Mouse (Mus musculus): ENCODE measurements around the gene B9d2. TPM values are rescaled to one million over a fixed set of nuclear protein-coding genes. Genes with fewer than 3 reads are reported as not detected.
A peak's percentile ranks its signal among the peaks of the same experiment; 100 is the strongest.

The B9d2 gene
- polyA plus RNA-seq (2015; fragmentation: Nextera tagmentation; extraction: Ambion mirVana) = 25.9 and 26.4 TPM in 2 replicates

GRCm38 (mm10) chr7:25680514-25681258, at the start of gene B9d2:
TSS of gene B9d2 (plus strand) at chr7:25680780.
- peak within 1 kb of the TSS; percentile 64 for H3K4me3 ChIP-seq
- H3K4me2 ChIP-seq = peak within 1 kb of the TSS; percentile 71
- no peaks in the 10 kb centered on the region for H3K9me3 ChIP-seq
- peaks cover 29% of the 10 kb centered on the region for H3K27me3 ChIP-seq
- 0 out of 2 replicates have a peak, but pooled peaks cover 3% of the 10 kb centered on the region for H3K36me3 ChIP-seq
- WGBS = under 1% methylated on average over 46 of the region's 46 CpGs
- ATAC-seq (ENCODE audit: insufficient number of reproducible peaks, insufficient read depth, low FRiP score, low TSS enrichment, low read depth) = peak; percentile 91
- H3K27ac ChIP-seq = peak within 1 kb of the TSS; percentile 93
- peak within 1 kb of the TSS; percentile 73 for H3K9ac ChIP-seq
- H3K4me1 ChIP-seq = peaks cover 27% of the 10 kb centered on the region

DNA sequence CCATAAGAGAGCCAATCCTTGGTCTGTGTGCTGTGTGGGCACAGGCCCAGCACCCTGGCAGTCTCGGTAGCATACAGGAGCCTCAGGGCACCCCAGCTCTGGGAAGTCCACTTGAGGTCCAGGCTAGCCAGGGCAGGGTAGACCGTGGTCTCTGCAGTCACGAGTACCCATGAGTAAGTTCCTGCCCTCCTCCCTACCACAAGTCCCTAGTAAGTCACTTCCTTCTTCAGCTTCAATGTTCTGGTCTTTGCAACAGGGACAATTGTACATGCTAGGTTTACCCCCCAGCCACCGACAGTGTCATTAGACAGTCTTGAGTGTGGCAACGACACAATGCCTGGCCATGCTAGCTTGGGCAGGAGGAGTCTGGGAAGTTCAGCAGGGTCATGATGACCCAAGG, 47.9 kb upstream of the B9d2 start:
- ATAC-seq (ENCODE audit: insufficient number of reproducible peaks, insufficient read depth, low FRiP score, low TSS enrichment, low read depth) = no peak
- no peak overlapping the region for H3K27ac ChIP-seq
- no peaks in the 10 kb centered on the region for H3K9me3 ChIP-seq
- 92% methylated on average over 5 of the region's 5 CpGs for WGBS
- H3K4me2 ChIP-seq = no peak overlapping the region
- no peaks in the 10 kb centered on the region for H3K27me3 ChIP-seq
- H3K9ac ChIP-seq = no peak overlapping the region
- H3K36me3 ChIP-seq = peaks cover 81% of the 10 kb centered on the region
- peaks cover 8% of the 10 kb centered on the region for H3K4me1 ChIP-seq
- no peak overlapping the region for H3K4me3 ChIP-seq

GRCm38 (mm10) chr7:25636373-25636772, 44.2 kb upstream of the B9d2 start:
- no peaks in the 10 kb centered on the region for H3K4me1 ChIP-seq
- H3K9me3 ChIP-seq = no peaks in the 10 kb centered on the region
- H3K36me3 ChIP-seq = peaks cover 84% of the 10 kb centered on the region
- ATAC-seq (ENCODE audit: insufficient number of reproducible peaks, insufficient read depth, low FRiP score, low TSS enrichment, low read depth) = no peak
- WGBS = 68% methylated on average over 3 of the region's 3 CpGs
- H3K4me2 ChIP-seq = no peak overlapping the region
- H3K9ac ChIP-seq = no peak overlapping the region
- no peaks in the 10 kb centered on the region for H3K27me3 ChIP-seq
- no peak overlapping the region for H3K27ac ChIP-seq
- no peak overlapping the region for H3K4me3 ChIP-seq

GRCm38 (mm10) chr7:25637099-25637498, 43.5 kb upstream of the B9d2 start:
- peaks cover 81% of the 10 kb centered on the region for H3K36me3 ChIP-seq
- WGBS = 84% methylated on average over 5 of the region's 5 CpGs
- H3K27ac ChIP-seq = no peak overlapping the region
- H3K4me2 ChIP-seq = no peak overlapping the region
- no peaks in the 10 kb centered on the region for H3K27me3 ChIP-seq
- no peak overlapping the region for H3K9ac ChIP-seq
- H3K9me3 ChIP-seq = no peaks in the 10 kb centered on the region
- no peaks in the 10 kb centered on the region for H3K4me1 ChIP-seq
- H3K4me3 ChIP-seq = no peak overlapping the region
- ATAC-seq (ENCODE audit: insufficient number of reproducible peaks, insufficient read depth, low FRiP score, low TSS enrichment, low read depth) = no peak

DNA sequence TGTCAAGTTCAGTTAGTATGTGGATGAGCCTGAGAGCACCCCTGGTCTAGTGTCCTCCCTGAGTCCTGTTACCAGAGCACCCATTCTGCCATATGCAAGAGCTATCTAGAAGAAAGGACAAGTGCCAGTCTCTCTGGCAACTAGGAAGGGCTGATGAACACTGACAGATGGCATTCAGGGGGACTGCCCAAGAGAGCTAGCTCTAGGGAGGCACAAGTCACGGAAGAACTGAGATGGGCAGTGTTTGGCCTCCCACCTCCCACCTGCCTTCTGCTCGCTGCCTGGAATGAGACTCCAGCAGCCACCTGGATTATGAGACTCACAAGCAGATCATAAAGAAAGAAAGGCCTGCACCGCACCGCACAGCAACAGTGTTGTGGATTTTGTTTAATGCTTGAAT, 40.8 kb upstream of the B9d2 start:
- Histone ChIP-seq H3K9ac (no peak overlapping the region), H3K4me2 (no peak overlapping the region), H3K36me3 (peaks cover 58% of the 10 kb centered on the region), H3K27me3 (no peaks in the 10 kb centered on the region), H3K4me1 (no peaks in the 10 kb centered on the region), H3K9me3 (no peaks in the 10 kb centered on the region), H3K4me3 (no peak overlapping the region), H3K27ac (no peak overlapping the region)
- no peak for ATAC-seq (ENCODE audit: insufficient number of reproducible peaks, insufficient read depth, low FRiP score, low TSS enrichment, low read depth)
- 84% methylated on average over 4 of the region's 4 CpGs for WGBS

DNA sequence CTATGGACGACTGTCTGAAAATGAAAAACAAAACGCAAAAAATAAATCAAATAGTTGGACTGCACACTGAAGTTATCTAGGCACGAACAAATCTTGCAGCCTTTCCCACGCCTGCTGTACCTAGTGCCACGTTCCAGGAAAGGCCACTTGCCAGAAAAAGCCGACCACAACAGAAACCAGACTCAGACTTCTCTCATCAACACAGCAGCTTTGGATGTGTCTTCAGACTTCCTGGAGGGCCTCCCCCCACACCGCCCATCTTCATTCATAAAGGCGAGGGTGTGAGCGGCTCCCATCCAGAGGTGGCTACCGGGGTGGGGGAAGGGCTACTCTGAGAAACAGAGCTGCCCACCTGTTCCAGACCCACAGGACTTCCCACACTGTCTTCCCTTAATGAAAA, 36.4 kb upstream of the B9d2 start:
- H3K9me3 ChIP-seq = no peaks in the 10 kb centered on the region
- no peaks in the 10 kb centered on the region for H3K4me1 ChIP-seq
- no peak overlapping the region for H3K4me3 ChIP-seq
- no peaks in the 10 kb centered on the region for H3K27me3 ChIP-seq
- H3K36me3 ChIP-seq = peaks cover 26% of the 10 kb centered on the region
- no peak overlapping the region for H3K9ac ChIP-seq
- WGBS = 80% methylated on average over 10 of the region's 10 CpGs
- no peak overlapping the region for H3K4me2 ChIP-seq
- no peak overlapping the region for H3K27ac ChIP-seq
- no peak for ATAC-seq (ENCODE audit: insufficient number of reproducible peaks, insufficient read depth, low FRiP score, low TSS enrichment, low read depth)

- H3K4me2 ChIP-seq = no peak overlapping the region
- no peak overlapping the region for H3K27ac ChIP-seq
- H3K4me1 ChIP-seq = no peaks in the 10 kb centered on the region
- peaks cover 22% of the 10 kb centered on the region for H3K36me3 ChIP-seq
- no peak for ATAC-seq (ENCODE audit: insufficient number of reproducible peaks, insufficient read depth, low FRiP score, low TSS enrichment, low read depth)
- no peak overlapping the region for H3K4me3 ChIP-seq
- H3K27me3 ChIP-seq = no peaks in the 10 kb centered on the region
- no peak overlapping the region for H3K9ac ChIP-seq
- WGBS = 83% methylated on average over 4 of the region's 4 CpGs
- no peaks in the 10 kb centered on the region for H3K9me3 ChIP-seq
Measured at GRCm38 (mm10) chr7:25644631-25645030, 35.9 kb upstream of the B9d2 start.

DNA sequence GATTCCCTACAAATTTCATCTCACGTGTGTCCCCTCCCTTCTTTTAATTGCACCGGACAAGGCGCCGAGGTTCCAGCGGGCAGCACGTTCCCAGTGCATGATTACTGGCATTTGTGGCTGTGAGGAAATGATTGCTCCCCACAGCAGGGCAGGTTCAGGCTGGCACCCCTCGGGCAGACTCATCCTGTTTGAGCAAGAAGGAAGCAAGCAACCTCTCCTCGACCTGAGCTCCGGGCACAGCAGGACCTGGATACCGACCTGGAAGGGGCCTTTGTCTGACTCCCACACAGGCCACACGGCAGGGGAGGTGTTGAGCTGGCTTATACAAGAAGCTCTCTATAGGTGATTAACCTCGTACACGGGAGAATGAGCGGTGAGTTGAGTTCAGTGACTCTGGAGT, 35.5 kb upstream of the B9d2 start:
- no peak overlapping the region for H3K4me3 ChIP-seq
- no peak overlapping the region for H3K27ac ChIP-seq
- no peaks in the 10 kb centered on the region for H3K9me3 ChIP-seq
- WGBS = 53% methylated on average over 14 of the region's 14 CpGs
- no peaks in the 10 kb centered on the region for H3K4me1 ChIP-seq
- no peak overlapping the region for H3K9ac ChIP-seq
- H3K36me3 ChIP-seq = peaks cover 19% of the 10 kb centered on the region
- no peaks in the 10 kb centered on the region for H3K27me3 ChIP-seq
- ATAC-seq (ENCODE audit: insufficient number of reproducible peaks, insufficient read depth, low FRiP score, low TSS enrichment, low read depth) = no peak
- no peak overlapping the region for H3K4me2 ChIP-seq

GRCm38 (mm10) chr7:25647574-25648123, 32.9 kb upstream of the B9d2 start:
- Histone ChIP-seq H3K9me3 (no peaks in the 10 kb centered on the region), H3K4me1 (no peaks in the 10 kb centered on the region), H3K27ac (no peak overlapping the region), H3K36me3 (peaks cover 3% of the 10 kb centered on the region; the same call in 1 of the 2 replicates), H3K27me3 (no peaks in the 10 kb centered on the region), H3K4me3 (no peak overlapping the region), H3K9ac (no peak overlapping the region), H3K4me2 (no peak overlapping the region)
- 49% methylated on average over 5 of the region's 5 CpGs for WGBS
- ATAC-seq (ENCODE audit: insufficient number of reproducible peaks, insufficient read depth, low FRiP score, low TSS enrichment, low read depth) = no peak

GRCm38 (mm10) chr7:25649839-25650238, 30.7 kb upstream of the B9d2 start:
- WGBS = 68% methylated on average over 5 of the region's 5 CpGs

DNA sequence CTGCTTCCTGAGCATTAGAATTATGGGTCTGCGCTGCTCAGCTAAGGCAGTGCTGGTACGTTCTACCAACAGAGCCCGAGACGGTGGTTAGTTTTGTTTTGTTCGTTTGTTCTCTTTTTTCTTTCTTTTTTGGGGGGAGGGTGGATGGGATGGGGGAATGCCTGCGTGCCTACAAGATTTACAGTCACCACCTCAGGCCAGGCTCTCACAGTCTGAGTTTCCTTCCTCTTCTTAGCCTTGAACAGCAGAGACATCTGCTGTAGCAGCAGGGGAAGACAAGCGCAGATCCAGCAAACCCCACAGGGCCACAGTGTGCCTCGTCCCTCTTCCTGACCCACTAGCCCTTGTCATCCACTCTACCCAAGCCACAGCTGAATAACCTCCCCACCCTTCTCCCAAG, 29.3 kb upstream of the B9d2 start:
- 89% methylated on average over 8 of the region's 8 CpGs for WGBS
- no peaks in the 10 kb centered on the region for H3K27me3 ChIP-seq
- H3K4me3 ChIP-seq = no peak overlapping the region
- H3K9me3 ChIP-seq = no peaks in the 10 kb centered on the region
- H3K36me3 ChIP-seq = no peaks in the 10 kb centered on the region; the same call in 1 of the 2 replicates
- H3K4me1 ChIP-seq = no peaks in the 10 kb centered on the region
- H3K4me2 ChIP-seq = no peak overlapping the region
- ATAC-seq (ENCODE audit: insufficient number of reproducible peaks, insufficient read depth, low FRiP score, low TSS enrichment, low read depth) = no peak
- H3K27ac ChIP-seq = no peak overlapping the region
- H3K9ac ChIP-seq = no peak overlapping the region

More at GRCm38 (mm10) chr7:25649839-25650238, 30.7 kb upstream of the B9d2 start:
- H3K4me1 ChIP-seq = no peaks in the 10 kb centered on the region
- H3K27me3 ChIP-seq = no peaks in the 10 kb centered on the region
- no peaks in the 10 kb centered on the region for H3K9me3 ChIP-seq
- peaks cover 3% of the 10 kb centered on the region; the same call in 1 of the 2 replicates for H3K36me3 ChIP-seq
- H3K4me2 ChIP-seq = no peak overlapping the region
- H3K27ac ChIP-seq = no peak overlapping the region
- no peak for ATAC-seq (ENCODE audit: insufficient number of reproducible peaks, insufficient read depth, low FRiP score, low TSS enrichment, low read depth)
- no peak overlapping the region for H3K9ac ChIP-seq
- H3K4me3 ChIP-seq = no peak overlapping the region

DNA sequence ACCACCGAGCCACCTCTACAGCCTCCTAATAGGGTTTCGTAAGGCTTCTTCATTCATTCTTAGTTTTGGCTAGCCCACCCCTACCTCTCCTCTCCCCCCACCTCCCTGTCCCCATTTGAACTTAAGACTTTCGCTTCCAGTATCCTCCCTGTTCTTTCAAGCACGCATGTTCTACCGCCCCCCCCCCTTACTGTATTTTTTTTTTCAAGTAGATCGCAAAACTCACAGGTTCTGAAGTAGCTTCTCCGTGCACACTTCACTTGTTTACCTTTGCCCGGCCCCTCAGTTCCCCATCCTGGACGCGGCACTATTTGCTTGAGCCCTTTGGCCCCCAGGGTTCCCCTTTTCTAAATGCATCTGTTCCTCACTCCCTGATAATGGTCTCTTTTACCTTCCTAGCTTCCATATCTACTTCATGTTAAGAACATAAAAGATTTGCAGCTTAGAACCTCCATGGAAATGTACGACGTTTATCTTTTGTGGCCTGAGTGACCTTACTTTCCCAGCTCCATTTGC, 28.3 kb upstream of the B9d2 start:
- H3K9ac ChIP-seq = no peak overlapping the region
- no peak overlapping the region for H3K4me3 ChIP-seq
- ATAC-seq (ENCODE audit: insufficient number of reproducible peaks, insufficient read depth, low FRiP score, low TSS enrichment, low read depth) = no peak
- no peaks in the 10 kb centered on the region for H3K9me3 ChIP-seq
- no peaks in the 10 kb centered on the region; the same call in 1 of the 2 replicates for H3K36me3 ChIP-seq
- no peak overlapping the region for H3K4me2 ChIP-seq
- peaks cover 4% of the 10 kb centered on the region for H3K4me1 ChIP-seq
- H3K27me3 ChIP-seq = no peaks in the 10 kb centered on the region
- 92% methylated on average over 12 of the region's 12 CpGs for WGBS
- no peak overlapping the region for H3K27ac ChIP-seq

Measured in embryonic facial prominence, embryonic 13.5 days (tissue).